Mouse (Mus musculus) adrenal gland, postnatal 4 days (tissue): ENCODE measurements around the gene Olfr1040. TPM values are rescaled to one million over a fixed set of nuclear protein-coding genes. Genes with fewer than 3 reads are reported as not detected.
"Not testable (repeated sequence)": the region's sequence is repeated elsewhere in the genome, so short reads cannot be mapped to it uniquely, and the experiment has no call there.

Experiments
- DNase-seq, 2 experiments: peaks; one replicate each; pipeline ENCODE4 v3.0.0; 2021 to 2022; ENCODE audit warnings: low spot score in 2 of 2, mixed read lengths in 2 of 2
- long read RNA-seq, 2 experiments: library from polyadenylated mRNA; stranded (forward); transcript quantifications; one replicate each; pipeline ENCODE4 v2.0.0; 2021
- total RNA-seq, 2 experiments: library from RNA; stranded (reverse); gene quantifications; 2 replicates each; pipeline ENCODE4 v1.2.3; 2021

The Olfr1040 gene
- not detected for total RNA-seq
- long read RNA-seq, experiment 1, result 0 reads
- long read RNA-seq, experiment 2, result 0 reads

DNA sequence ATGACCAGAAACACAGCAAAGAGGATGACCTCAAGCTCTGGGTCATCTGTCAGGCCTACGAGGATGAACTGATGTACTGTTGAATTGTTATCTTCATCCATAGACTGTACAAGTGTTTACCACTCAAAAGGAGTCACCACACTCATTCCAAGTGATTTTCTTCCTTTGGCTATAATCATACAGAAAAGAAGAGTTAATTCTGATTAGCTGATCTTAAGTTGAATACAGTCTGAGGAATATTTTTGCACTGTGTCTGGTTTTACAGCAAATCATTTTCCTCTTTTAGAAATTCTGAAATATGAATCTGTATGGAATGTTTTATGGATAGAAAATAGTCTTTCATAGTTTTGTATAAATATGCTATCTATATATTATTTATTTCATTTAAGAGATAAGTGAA is at the start of gene Olfr1040:
Gene Olfr1040, minus strand, starts transcription at position 101 of the 400 bp plus-strand sequence.
- DNase-seq, result no peak

DNA sequence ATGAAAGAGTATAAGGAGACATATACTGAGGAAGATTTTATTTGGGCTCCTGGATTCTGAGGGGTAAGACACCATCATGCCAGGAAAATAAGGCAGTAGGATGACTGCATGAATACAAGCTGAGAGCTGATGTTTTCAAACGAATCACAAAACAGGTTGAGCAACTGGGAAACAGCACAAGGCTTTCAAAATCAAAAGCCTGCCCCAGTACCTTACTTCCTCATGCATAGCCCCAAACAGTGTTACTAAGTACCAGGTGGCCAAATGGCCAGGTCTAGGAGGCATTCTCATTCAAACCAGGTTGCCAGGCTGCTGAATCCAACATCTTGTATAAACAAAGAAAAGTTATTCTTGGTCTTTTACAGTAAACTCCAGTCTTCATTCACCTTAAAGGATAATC is 49.3 kb upstream of the Olfr1040 start:
- no peak for DNase-seq

DNA sequence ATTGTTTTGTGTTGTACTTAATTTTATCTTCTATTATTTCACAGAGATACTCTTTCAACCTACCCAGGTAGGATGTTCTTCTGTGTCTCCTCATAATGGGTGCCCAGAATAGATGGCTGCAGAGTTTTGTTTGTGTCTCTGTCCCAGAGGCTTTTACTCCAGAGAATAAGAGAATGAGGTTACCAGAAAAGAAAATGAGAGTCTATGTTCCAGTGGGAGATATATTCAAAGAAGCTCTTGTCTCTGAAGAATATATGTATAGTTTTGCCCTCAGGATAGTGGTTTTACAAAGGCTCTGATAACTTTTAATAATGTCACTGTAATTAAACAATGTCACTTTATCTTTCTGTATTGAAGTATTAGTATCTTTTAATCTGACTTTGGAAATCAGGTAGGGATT is 39.1 kb upstream of the Olfr1040 start, which contains the start of gene Olfr52:
Gene Olfr52, minus strand, starts transcription at position 101 of the 400 bp plus-strand sequence.
- DNase-seq, result no peak

DNA sequence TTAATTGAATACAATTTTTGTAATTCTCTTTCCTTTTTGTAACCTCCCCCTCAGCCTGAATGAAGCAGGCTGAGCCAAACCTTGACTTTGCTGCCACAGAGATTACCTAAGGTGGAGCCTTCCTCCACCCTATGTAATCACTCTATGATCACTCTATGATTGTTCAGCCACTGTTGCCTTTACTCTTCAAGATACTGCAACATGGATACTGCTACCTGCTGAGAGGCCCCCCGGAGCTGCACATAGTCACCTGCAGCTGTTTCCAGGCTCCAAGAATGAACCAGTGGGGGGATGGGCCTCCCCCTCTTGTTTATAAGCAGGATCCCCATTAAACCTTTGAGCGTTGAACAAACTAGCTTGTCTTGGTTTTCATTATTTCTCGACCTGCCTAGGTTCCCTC is 33.4 kb upstream of the Olfr1040 start:
- DNase-seq, result no peak

DNA sequence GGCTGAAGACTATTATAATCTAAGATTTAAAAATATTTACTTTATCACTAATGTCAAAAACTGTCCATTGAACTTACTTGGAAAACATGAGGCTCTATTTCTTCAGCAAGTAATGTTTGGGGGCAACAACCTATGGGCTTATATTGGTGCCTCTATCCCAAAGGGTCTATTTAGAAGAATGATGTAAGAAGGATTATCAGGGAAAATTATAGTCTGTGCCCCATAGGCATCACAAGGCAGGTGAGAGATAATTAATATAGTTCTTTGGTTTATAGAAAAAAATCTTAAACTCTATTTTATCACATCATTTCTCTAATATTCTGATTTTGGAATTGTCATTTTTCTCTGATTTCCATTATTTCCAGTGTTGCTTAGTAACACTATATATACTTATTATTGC is 31.2 kb upstream of the Olfr1040 start, which contains the start of gene Olfr1044:
Gene Olfr1044, minus strand, starts transcription at position 101 of the 400 bp plus-strand sequence.
- no peak for DNase-seq

- DNase-seq, result not testable (repeated sequence)
Observed at GRCm38 (mm10) chr2:86175422-86175821, 28.9 kb upstream of the Olfr1040 start.

DNA sequence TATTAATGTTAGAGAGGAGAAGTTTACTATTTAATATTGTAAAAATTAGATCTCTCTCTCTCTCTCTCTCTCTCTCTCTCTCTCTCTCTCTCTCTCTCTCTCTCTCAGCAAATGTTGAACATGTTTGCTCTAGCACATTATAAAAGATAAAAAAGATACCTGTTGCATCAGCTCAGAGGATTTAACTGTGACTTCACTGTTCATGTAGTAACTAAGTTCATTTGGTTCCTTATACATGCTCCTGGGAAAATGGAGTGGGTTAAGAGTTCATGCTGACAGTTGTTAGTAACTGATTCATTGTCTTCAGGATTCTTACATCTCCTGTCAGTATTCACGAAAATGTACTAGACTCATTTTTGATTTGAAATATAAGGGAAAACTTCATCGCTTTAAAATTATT is 20.9 kb upstream of the Olfr1040 start, which contains the start of gene Olfr1043:
Gene Olfr1043, minus strand, starts transcription at position 101 of the 400 bp plus-strand sequence.
- no peak for DNase-seq

- DNase-seq, result no peak
Observed at GRCm38 (mm10) chr2:86161738-86162137, 15.2 kb upstream of the Olfr1040 start, which contains the start of gene Olfr1042. TSS of gene Olfr1042 (minus strand) at chr2:86161838.

DNA sequence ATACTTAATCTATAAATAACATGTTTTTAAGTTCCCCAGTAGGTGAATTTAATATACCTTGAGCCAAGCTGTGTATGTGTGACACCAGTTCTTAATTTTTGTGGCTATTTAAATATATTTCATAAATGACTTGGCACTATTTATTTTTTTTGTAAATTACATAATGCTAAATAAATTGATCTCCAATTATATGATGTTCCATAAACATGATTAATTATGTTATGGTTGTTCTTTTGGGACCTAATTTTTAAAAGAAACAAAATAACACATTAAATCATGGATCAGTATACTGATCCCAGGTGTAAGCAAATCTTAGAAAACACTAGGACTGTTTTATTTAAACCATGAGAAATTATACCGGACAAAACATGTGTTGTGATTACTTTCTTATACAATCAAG is 10.7 kb downstream of the Olfr1040 start, which contains the start of gene Olfr1039:
Gene Olfr1039, minus strand, starts transcription at position 101 of the 400 bp plus-strand sequence.
- no peak for DNase-seq

Other genes starting within 250 kb of the Olfr1040 start
- not detected for gene Olfr1024, start 241.7 kb downstream of the Olfr1040 start, total RNA-seq
- gene Olfr1025-ps1, start 231.5 kb downstream of the Olfr1040 start, total RNA-seq, result not detected
- gene Olfr1026, start 225.2 kb downstream of the Olfr1040 start, total RNA-seq, result not detected
- not detected for gene Olfr1028, start 196.3 kb downstream of the Olfr1040 start, total RNA-seq
- not detected for gene Olfr1029, start 172.8 kb downstream of the Olfr1040 start, total RNA-seq
- gene Olfr1030, start 167.5 kb downstream of the Olfr1040 start, total RNA-seq, result not detected
- not detected for gene Olfr1031, start 156.4 kb downstream of the Olfr1040 start, total RNA-seq
- not detected for gene Olfr1032, start 141.2 kb downstream of the Olfr1040 start, total RNA-seq
- gene Olfr1033, start 126.1 kb downstream of the Olfr1040 start, total RNA-seq, result 1 to 10 TPM; 3.2 to 6.0 TPM
- gene Olfr1034, start 100.9 kb downstream of the Olfr1040 start, total RNA-seq, result under 1 TPM; 0.11 to 0.31 TPM
- not detected for gene Olfr1036, start 72.7 kb downstream of the Olfr1040 start, total RNA-seq
- gene Olfr1037, start 59.3 kb downstream of the Olfr1040 start, total RNA-seq, result not detected
- not detected for gene Olfr1039, start 10.8 kb downstream of the Olfr1040 start, total RNA-seq
- not detected for gene Olfr1042, start 15.1 kb upstream of the Olfr1040 start, total RNA-seq
- gene Olfr1043, start 20.8 kb upstream of the Olfr1040 start, total RNA-seq, result not detected
- not detected for gene Olfr1044, start 31.1 kb upstream of the Olfr1040 start, total RNA-seq
- not detected for gene Olfr52, start 39.0 kb upstream of the Olfr1040 start, total RNA-seq
- gene Olfr1045, start 56.3 kb upstream of the Olfr1040 start, total RNA-seq, result not detected
- gene Olfr1046, start 72.6 kb upstream of the Olfr1040 start, total RNA-seq, result not detected
- gene Olfr1047, start 84.7 kb upstream of the Olfr1040 start, total RNA-seq, result not detected
- gene Olfr1048, start 93.6 kb upstream of the Olfr1040 start, total RNA-seq, result not detected
- gene Olfr1049, start 111.6 kb upstream of the Olfr1040 start, total RNA-seq, result not detected
- gene Olfr1051, start 132.4 kb upstream of the Olfr1040 start, total RNA-seq, result not detected
- gene Olfr1052, start 145.7 kb upstream of the Olfr1040 start, total RNA-seq, result not detected
- gene Olfr1053, start 168.6 kb upstream of the Olfr1040 start, total RNA-seq, result not detected
- not detected for gene Olfr1054, start 188.7 kb upstream of the Olfr1040 start, total RNA-seq
- gene Olfr1055, start 203.6 kb upstream of the Olfr1040 start, total RNA-seq, result not detected
- gene Olfr1056, start 215.7 kb upstream of the Olfr1040 start, total RNA-seq, result not detected
- not detected for gene Olfr1057, start 231.7 kb upstream of the Olfr1040 start, total RNA-seq
- gene Olfr1058, start 241.8 kb upstream of the Olfr1040 start, total RNA-seq, result not detected